Mouse (Mus musculus): ENCODE results near the gene Ccdc33. TPM values are rescaled to one million over a fixed set of nuclear protein-coding genes. Genes with fewer than 3 reads are reported as not detected.
A peak's percentile ranks its signal among the peaks of the same experiment; 100 is the strongest.

Gene Ccdc33
- polyA plus RNA-seq, 1 experiment from 2014 or later: 0.17 TPM

DNA sequence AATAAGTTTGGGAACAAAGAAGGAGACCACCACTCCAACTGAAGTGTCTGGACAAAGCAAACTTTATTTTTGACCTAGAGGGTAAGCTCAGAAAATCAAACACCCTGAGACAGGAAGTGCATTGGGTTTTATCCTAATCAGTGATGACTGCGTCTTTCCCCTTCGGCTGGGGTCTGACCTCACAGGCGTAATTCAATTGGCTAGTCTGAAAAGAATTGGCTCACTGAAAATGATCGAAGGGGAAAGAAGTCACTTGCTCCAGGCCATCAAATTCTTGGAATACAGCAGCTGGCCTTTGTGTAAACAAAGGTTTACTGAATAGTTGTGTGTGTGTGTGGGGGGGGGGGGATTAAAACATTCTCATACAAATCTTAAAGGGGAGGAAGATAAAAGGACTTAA is 7.2 kb upstream of the Ccdc33 start:
- DNase-seq (ENCODE audit: low spot score) (no peak), ATAC-seq (ENCODE audit: insufficient number of reproducible peaks, low FRiP score, low TSS enrichment, low read depth) (no peak)
- no peak overlapping the region for H3K9ac ChIP-seq (ENCODE audit: low read length)
- no peak overlapping the region for H3K4me2 ChIP-seq (ENCODE audit: low read depth, severe bottlenecking)
- 26% methylated on average over 4 of the region's 4 CpGs for WGBS
- no peaks in the 10 kb centered on the region for H3K27me3 ChIP-seq (ENCODE audit: control insufficient read depth, insufficient read depth, low read length)
- H3K4me3 ChIP-seq (ENCODE audit: low read depth, low read length): no peak overlapping the region
- H3K27ac ChIP-seq (replicated peaks; ENCODE audit: low read depth, low read length): no peak overlapping the region
- H3K9me3 ChIP-seq (ENCODE audit: control insufficient read depth, low read length): no peaks in the 10 kb centered on the region
- H3K4me1 ChIP-seq (ENCODE audit: control insufficient read depth, insufficient read depth, low read length): peaks cover 46% of the 10 kb centered on the region
- no peaks in the 10 kb centered on the region for H3K36me3 ChIP-seq (ENCODE audit: control insufficient read depth, insufficient read depth, low read length)

DNA sequence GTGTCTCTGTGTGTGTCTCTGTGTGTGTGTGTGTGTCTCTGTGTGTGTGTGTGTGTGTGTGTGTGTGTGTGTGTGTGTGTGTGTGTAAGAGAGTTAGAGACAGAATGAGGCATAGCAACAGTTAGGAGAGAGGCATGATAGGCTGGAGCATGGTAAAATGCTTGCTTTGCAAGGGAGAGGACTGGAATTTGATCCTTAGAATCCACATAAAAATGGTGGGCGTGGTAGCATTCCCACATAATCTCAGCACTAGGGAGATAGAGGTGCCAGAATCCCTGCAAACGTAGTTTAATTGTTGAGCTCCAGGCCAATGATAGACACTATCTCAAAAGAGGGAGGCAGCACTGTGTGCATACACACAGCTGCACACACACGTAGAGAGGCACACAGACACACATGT is 6.5 kb upstream of the Ccdc33 start:
- no peak overlapping the region for H3K4me2 ChIP-seq (ENCODE audit: low read depth, severe bottlenecking)
- no peaks in the 10 kb centered on the region for H3K9me3 ChIP-seq (ENCODE audit: control insufficient read depth, low read length)
- no peak for ATAC-seq (ENCODE audit: insufficient number of reproducible peaks, low FRiP score, low TSS enrichment, low read depth)
- WGBS: 47% methylated on average over 3 of the region's 3 CpGs
- no peak overlapping the region for H3K27ac ChIP-seq (replicated peaks; ENCODE audit: low read depth, low read length)
- DNase-seq (ENCODE audit: low spot score): no peak
- H3K27me3 ChIP-seq (ENCODE audit: control insufficient read depth, insufficient read depth, low read length): no peaks in the 10 kb centered on the region
- peaks cover 42% of the 10 kb centered on the region for H3K4me1 ChIP-seq (ENCODE audit: control insufficient read depth, insufficient read depth, low read length)
- H3K36me3 ChIP-seq (ENCODE audit: control insufficient read depth, insufficient read depth, low read length): no peaks in the 10 kb centered on the region
- H3K9ac ChIP-seq (ENCODE audit: low read length): no peak overlapping the region
- no peak overlapping the region for H3K4me3 ChIP-seq (ENCODE audit: low read depth, low read length)

DNA sequence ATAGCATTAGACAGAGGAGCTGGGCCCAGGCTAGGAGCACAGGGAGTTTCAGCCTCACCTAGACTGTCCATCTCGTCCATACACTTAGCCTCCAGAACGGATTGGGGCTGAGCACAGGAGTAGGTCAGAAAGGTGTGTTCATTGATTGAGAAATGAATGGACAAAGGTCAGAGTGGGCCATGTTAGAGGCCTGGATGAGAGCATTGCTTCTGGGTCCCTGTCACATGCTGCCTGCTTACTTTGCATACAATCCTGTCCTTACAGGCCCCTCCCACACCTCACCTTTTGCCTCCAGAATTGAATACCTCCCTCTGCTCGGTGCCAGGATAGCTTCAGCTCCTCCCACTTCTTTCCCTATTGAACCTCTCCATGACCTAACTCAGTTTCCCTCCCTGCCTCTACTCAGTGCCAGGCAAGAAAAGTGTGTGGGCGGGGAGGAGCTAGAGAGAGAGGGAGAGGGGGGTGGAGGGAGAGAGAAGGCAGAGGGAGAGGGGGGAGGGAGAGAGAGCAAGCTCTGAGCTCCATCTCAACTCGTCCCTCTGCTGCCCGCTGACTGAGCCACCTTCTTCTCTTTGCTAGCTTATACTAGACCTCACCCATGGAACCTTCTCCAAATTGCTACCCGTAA is 2.5 kb downstream of the Ccdc33 start:
- DNase-seq (ENCODE audit: low spot score) (no peak), ATAC-seq (ENCODE audit: insufficient number of reproducible peaks, low FRiP score, low TSS enrichment, low read depth) (no peak)
- no peaks in the 10 kb centered on the region for H3K9me3 ChIP-seq (ENCODE audit: control insufficient read depth, low read length)
- H3K9ac ChIP-seq (ENCODE audit: low read length): no peak overlapping the region
- H3K27me3 ChIP-seq (ENCODE audit: control insufficient read depth, insufficient read depth, low read length): 0 out of 2 replicates have a peak, but pooled peaks cover 2% of the 10 kb centered on the region
- H3K4me2 ChIP-seq (ENCODE audit: low read depth, severe bottlenecking): no peak overlapping the region
- no peak overlapping the region for H3K27ac ChIP-seq (replicated peaks; ENCODE audit: low read depth, low read length)
- H3K36me3 ChIP-seq (ENCODE audit: control insufficient read depth, insufficient read depth, low read length): no peaks in the 10 kb centered on the region
- no peak overlapping the region for H3K4me3 ChIP-seq (ENCODE audit: low read depth, low read length)
- H3K4me1 ChIP-seq (ENCODE audit: control insufficient read depth, insufficient read depth, low read length): peaks cover 38% of the 10 kb centered on the region
- WGBS: 29% methylated on average over 7 of the region's 7 CpGs

DNA sequence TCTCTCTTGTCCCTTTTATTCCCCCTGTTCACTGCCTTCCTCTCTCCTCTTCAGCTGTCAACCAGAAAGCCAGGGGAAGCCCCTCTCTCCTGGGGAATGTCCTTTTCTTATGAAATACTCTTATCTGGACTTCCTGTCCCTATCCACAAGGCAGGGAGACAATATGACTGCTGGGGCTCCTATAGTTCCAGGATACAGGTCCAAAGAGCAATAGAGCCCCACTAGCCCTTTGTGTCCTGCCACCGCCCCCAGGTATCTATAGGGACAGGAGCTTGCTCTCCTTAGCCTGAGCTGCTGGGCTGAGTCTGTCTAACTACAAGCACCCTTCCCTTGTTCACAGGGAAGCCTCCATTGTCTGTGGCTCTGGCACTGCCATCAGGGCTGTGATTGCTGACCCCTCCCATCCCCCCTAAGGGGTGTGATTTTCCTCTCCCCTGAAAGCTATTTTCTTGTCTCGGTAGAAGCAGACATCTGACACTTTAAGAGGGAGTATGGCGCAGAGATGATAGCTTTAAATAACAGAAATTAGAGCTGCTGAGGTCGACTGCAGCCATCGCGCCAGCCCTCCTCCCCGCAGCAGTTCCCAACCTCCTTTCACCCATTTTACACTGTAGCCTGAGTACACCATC is 3.2 kb downstream of the Ccdc33 start:
- H3K9me3 ChIP-seq (ENCODE audit: control insufficient read depth, low read length): no peaks in the 10 kb centered on the region
- H3K9ac ChIP-seq (ENCODE audit: low read length): no peak overlapping the region
- no peak overlapping the region for H3K27ac ChIP-seq (replicated peaks; ENCODE audit: low read depth, low read length)
- no peak for ATAC-seq (ENCODE audit: insufficient number of reproducible peaks, low FRiP score, low TSS enrichment, low read depth)
- no peak overlapping the region for H3K4me2 ChIP-seq (ENCODE audit: low read depth, severe bottlenecking)
- 20% methylated on average over 7 of the region's 7 CpGs for WGBS
- H3K36me3 ChIP-seq (ENCODE audit: control insufficient read depth, insufficient read depth, low read length): no peaks in the 10 kb centered on the region
- no peak for DNase-seq (ENCODE audit: low spot score)
- H3K4me3 ChIP-seq (ENCODE audit: low read depth, low read length): no peak overlapping the region
- H3K27me3 ChIP-seq (ENCODE audit: control insufficient read depth, insufficient read depth, low read length): 0 out of 2 replicates have a peak, but pooled peaks cover 2% of the 10 kb centered on the region
- H3K4me1 ChIP-seq (ENCODE audit: control insufficient read depth, insufficient read depth, low read length): peaks cover 38% of the 10 kb centered on the region

DNA sequence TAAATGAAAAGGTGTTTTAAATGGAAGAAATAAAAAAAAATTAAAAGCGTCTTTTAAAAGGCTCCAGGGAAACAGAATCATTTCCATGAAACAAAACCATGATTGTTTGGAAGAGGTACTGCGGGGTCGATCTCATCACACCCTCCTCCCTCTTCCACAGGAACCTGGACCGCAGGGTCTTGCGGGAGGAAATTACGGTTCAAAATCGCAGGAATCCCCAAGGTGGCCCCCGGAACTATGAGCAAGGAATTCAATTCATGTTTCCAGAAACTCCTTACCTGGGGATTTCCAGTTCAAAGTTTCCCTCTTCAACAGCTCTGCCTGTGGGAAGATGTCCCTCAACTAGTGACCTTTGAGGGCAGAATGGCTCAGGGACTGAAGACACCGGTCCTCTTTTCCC is 4.6 kb downstream of the Ccdc33 start:
- ATAC-seq (ENCODE audit: insufficient number of reproducible peaks, low FRiP score, low TSS enrichment, low read depth) (no peak), DNase-seq (ENCODE audit: low spot score) (peak; percentile 58)
- Histone ChIP-seq H3K9ac (ENCODE audit: low read length) (no peak overlapping the region; the same call in 1 of the 2 replicates), H3K9me3 (ENCODE audit: control insufficient read depth, low read length) (no peaks in the 10 kb centered on the region), H3K27ac (replicated peaks; ENCODE audit: low read depth, low read length) (peak overlapping the region; percentile 91), H3K4me2 (ENCODE audit: low read depth, severe bottlenecking) (peak overlapping the region; percentile 5; the same call in 1 of the 2 replicates), H3K27me3 (ENCODE audit: control insufficient read depth, insufficient read depth, low read length) (0 out of 2 replicates have a peak, but pooled peaks cover 2% of the 10 kb centered on the region), H3K4me3 (ENCODE audit: low read depth, low read length) (no peak overlapping the region), H3K36me3 (ENCODE audit: control insufficient read depth, insufficient read depth, low read length) (no peaks in the 10 kb centered on the region), H3K4me1 (ENCODE audit: control insufficient read depth, insufficient read depth, low read length) (peaks cover 38% of the 10 kb centered on the region)
- WGBS: 1% methylated on average over 9 of the region's 9 CpGs

DNA sequence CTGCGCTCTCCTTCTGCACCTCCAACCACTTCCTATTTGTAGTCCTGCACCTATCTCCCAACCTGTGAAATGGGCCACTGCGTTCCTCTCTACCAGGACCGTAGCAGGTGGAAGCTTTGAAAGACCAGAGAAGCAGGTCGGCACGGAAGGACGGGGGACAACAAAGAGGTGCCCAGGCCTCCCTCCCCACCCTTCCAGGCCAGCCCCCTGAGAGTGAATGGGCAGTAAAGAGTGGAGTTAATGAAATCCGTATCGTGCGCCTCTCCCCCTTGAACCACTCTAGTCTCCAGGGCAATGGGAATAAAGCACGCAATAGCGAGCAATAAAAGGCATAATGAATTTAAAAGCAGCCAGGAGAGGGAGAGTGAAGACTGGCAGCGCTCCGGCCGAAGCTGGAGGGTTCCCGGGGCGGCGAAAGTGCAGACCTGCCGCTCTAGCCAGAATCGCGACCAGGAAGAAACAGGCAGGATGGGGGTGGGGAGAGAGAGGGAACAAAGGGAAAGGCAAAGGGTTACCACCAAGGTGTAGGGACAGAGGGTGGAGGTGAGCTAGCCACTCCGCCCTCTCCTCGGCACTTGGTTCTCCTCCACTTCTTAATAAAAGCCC is 5.2 kb downstream of the Ccdc33 start:
- under 1% methylated on average over 22 of the region's 22 CpGs for WGBS
- Histone ChIP-seq H3K9me3 (ENCODE audit: control insufficient read depth, low read length) (no peaks in the 10 kb centered on the region), H3K27ac (replicated peaks; ENCODE audit: low read depth, low read length) (peak overlapping the region; percentile 91), H3K4me3 (ENCODE audit: low read depth, low read length) (peak overlapping the region; percentile 9; the same call in 1 of the 2 replicates), H3K4me2 (ENCODE audit: low read depth, severe bottlenecking) (peak overlapping the region; percentile 46), H3K9ac (ENCODE audit: low read length) (peak overlapping the region; percentile 49; the same call in 1 of the 2 replicates), H3K27me3 (ENCODE audit: control insufficient read depth, insufficient read depth, low read length) (0 out of 2 replicates have a peak, but pooled peaks cover 2% of the 10 kb centered on the region), H3K36me3 (ENCODE audit: control insufficient read depth, insufficient read depth, low read length) (no peaks in the 10 kb centered on the region), H3K4me1 (ENCODE audit: control insufficient read depth, insufficient read depth, low read length) (peaks cover 38% of the 10 kb centered on the region)
- peak; percentile 65 for ATAC-seq (ENCODE audit: insufficient number of reproducible peaks, low FRiP score, low TSS enrichment, low read depth)
- DNase-seq (ENCODE audit: low spot score): peak; percentile 82

DNA sequence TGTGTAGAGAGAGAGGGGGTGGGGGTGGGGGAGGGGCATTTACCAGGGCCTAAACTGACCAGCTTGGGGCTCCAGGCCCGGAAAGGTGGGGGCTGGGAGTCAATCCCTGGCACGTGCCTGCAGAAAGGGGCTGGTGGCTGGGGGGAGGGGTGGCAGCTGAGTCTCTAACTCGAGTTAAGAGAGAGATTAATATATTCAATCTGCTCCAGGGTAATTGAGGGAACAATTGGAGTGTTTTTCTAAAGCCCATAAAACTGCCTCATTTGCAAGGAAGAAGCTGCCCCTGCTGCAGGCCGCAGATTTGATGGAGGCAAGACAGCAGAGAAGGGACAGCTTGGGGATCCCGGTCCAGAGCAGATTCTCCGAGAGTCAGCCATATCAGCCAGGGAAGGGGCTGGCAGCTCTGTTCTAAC is 5.8 kb downstream of the Ccdc33 start:
- Histone ChIP-seq H3K27me3 (ENCODE audit: control insufficient read depth, insufficient read depth, low read length) (0 out of 2 replicates have a peak, but pooled peaks cover 2% of the 10 kb centered on the region), H3K4me2 (ENCODE audit: low read depth, severe bottlenecking) (peak overlapping the region; percentile 46), H3K4me1 (ENCODE audit: control insufficient read depth, insufficient read depth, low read length) (peaks cover 38% of the 10 kb centered on the region), H3K9ac (ENCODE audit: low read length) (peak overlapping the region; percentile 49; the same call in 1 of the 2 replicates), H3K36me3 (ENCODE audit: control insufficient read depth, insufficient read depth, low read length) (no peaks in the 10 kb centered on the region), H3K27ac (replicated peaks; ENCODE audit: low read depth, low read length) (peak overlapping the region; percentile 91), H3K4me3 (ENCODE audit: low read depth, low read length) (peak overlapping the region; percentile 9; the same call in 1 of the 2 replicates), H3K9me3 (ENCODE audit: control insufficient read depth, low read length) (no peaks in the 10 kb centered on the region)
- DNase-seq (ENCODE audit: low spot score) (peak; percentile 82), ATAC-seq (ENCODE audit: insufficient number of reproducible peaks, low FRiP score, low TSS enrichment, low read depth) (peak; percentile 46)
- 1% methylated on average over 6 of the region's 6 CpGs for WGBS

DNA sequence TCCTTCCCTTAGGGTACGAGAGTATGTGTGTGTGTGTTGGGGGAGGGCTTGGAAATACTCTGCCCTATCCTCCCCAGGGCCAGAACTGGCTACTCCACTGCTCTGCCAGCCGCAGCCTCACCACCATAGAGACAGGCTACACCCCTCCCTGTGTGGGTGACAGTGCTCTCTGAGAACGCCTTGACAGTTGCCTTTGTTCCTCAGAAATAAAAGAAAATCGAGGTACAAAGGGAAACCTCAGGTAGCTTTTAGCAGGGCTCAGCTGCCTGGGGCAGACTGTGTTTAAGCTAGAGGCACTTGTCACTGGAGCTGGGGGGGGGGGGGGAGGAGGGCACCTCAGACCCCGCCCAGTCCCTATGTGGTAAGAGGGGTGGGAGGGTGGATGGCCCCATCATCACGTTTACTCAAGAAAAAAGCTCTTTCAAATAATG is 6.3 kb downstream of the Ccdc33 start:
- peak; percentile 57 for DNase-seq (ENCODE audit: low spot score)
- no peak overlapping the region for H3K4me3 ChIP-seq (ENCODE audit: low read depth, low read length)
- no peaks in the 10 kb centered on the region for H3K36me3 ChIP-seq (ENCODE audit: control insufficient read depth, insufficient read depth, low read length)
- no peaks in the 10 kb centered on the region for H3K9me3 ChIP-seq (ENCODE audit: control insufficient read depth, low read length)
- no peak; the same call in 1 of the 2 replicates for ATAC-seq (ENCODE audit: insufficient number of reproducible peaks, low FRiP score, low TSS enrichment, low read depth)
- WGBS: 3% methylated on average over 6 of the region's 6 CpGs
- H3K4me2 ChIP-seq (ENCODE audit: low read depth, severe bottlenecking): 0 out of 2 replicates have a peak overlapping the region, but pooled peaks have one; percentile 18
- H3K9ac ChIP-seq (ENCODE audit: low read length): no peak overlapping the region
- H3K27me3 ChIP-seq (ENCODE audit: control insufficient read depth, insufficient read depth, low read length): 0 out of 2 replicates have a peak, but pooled peaks cover 2% of the 10 kb centered on the region
- H3K4me1 ChIP-seq (ENCODE audit: control insufficient read depth, insufficient read depth, low read length): peaks cover 38% of the 10 kb centered on the region
- H3K27ac ChIP-seq (replicated peaks; ENCODE audit: low read depth, low read length): peak overlapping the region; percentile 68
